Mouse (Mus musculus): Measurements from ENCODE around the gene Ccna1. TPM values are rescaled to one million over a fixed set of nuclear protein-coding genes. Genes with fewer than 3 reads are reported as not detected.

Gene Ccna1
- total and polyA plus RNA-seq, 3 experiments = not detected

- no peaks in the 10 kb centered on the region for H3K79me2 ChIP-seq (replicated peaks; ENCODE audit: control insufficient read depth, extremely low read depth, insufficient read depth, poor library complexity, severe bottlenecking)
- no peak overlapping the region for H3K4me3 ChIP-seq (replicated peaks in 1 of 3; ENCODE audit: low read depth in 2 of 3, low read length in 2 of 3, poor library complexity in 1 of 3)
- no peaks in the 10 kb centered on the region for H3K36me3 ChIP-seq (replicated peaks in 1 of 2; ENCODE audit: control insufficient read depth in 1 of 2, insufficient read depth in 1 of 2, low read length in 1 of 2)
- H3K9ac ChIP-seq (ENCODE audit: insufficient read depth, low read depth) = no peak overlapping the region
- peaks cover 5% of the 10 kb centered on the region for H3K9me3 ChIP-seq (replicated peaks; ENCODE audit: low read length)
- H3K27ac ChIP-seq (ENCODE audit: insufficient read depth, low read depth) = no peak overlapping the region
- no peaks in the 10 kb centered on the region for H3K27me3 ChIP-seq (replicated peaks)
- DNase-seq (ENCODE audit: extremely low read depth) = no peak
- H3K4me1 ChIP-seq (ENCODE audit: control insufficient read depth in 1 of 2, insufficient read depth in 2 of 2) = no peaks in the 10 kb centered on the region
- dilution Hi-C loops (cut with MboI; ENCODE audit: extremely low pct_ligation_motif_present, extremely low pct_unique_long_range_greater_than_20kb, low sequenced_read_pairs) = no loop called here
- TF ChIP-seq E2F4 (IDR thresholded peaks at IDR 0.05; ENCODE audit: insufficient replicate concordance, low read depth, low read length) (no peak), MAFK (IDR thresholded peaks at IDR 0.05; ENCODE audit: insufficient replicate concordance, low read length) (no peak), CTCF (conservative IDR thresholded peaks at IDR 0.05 in 1 of 2, IDR thresholded peaks at IDR 0.05 in 1 of 2; ENCODE audit: low read depth in 2 of 2, low read length in 2 of 2) (no peak), GABPA (IDR thresholded peaks at IDR 0.05; ENCODE audit: insufficient replicate concordance, low read depth, low read length) (no peak), RCOR1 (conservative IDR thresholded peaks at IDR 0.05; ENCODE audit: low read depth, low read length) (no peak), ELF1 (IDR thresholded peaks at IDR 0.05; ENCODE audit: low read depth, low read length) (no peak), TBP (conservative IDR thresholded peaks at IDR 0.05; ENCODE audit: low read depth, low read length) (no peak), HCFC1 (IDR thresholded peaks at IDR 0.05; ENCODE audit: low read depth, low read length) (no peak), ETS1 (conservative IDR thresholded peaks at IDR 0.05; ENCODE audit: low read depth, low read length) (no peak), MYC (IDR thresholded peaks at IDR 0.05; ENCODE audit: low read depth, low read length) (no peak), CHD2 (IDR thresholded peaks at IDR 0.05; ENCODE audit: low read length) (no peak), IRF4 (IDR thresholded peaks at IDR 0.05; ENCODE audit: low read depth, low read length) (no peak), ZC3H11A (IDR thresholded peaks at IDR 0.05; ENCODE audit: low read depth, low read length) (no peak), EP300 (IDR thresholded peaks at IDR 0.05; ENCODE audit: low read length) (no peak), SIN3A (IDR thresholded peaks at IDR 0.05; ENCODE audit: low read length) (no peak), BHLHE40 (IDR thresholded peaks at IDR 0.05; ENCODE audit: low read depth, low read length) (no peak)
- in situ Hi-C loops (cut with MboI; ENCODE audit: low pct_ligation_motif_present, low pct_unique_long_range_greater_than_20kb, low sequenced_read_pairs) = loop anchor here (25.0 kb wide), 1 partner anchor 693 kb away; the partner anchor contains the start of gene Postn
- no peak overlapping the region for H3K4me2 ChIP-seq (ENCODE audit: insufficient read depth, low read depth, poor library complexity, severe bottlenecking)
These were observed 433 bp upstream of the Ccna1 start for GRCm38 (mm10) chr3:55055747-55056120.

GRCm38 (mm10) chr3:55054231-55054630 lies 1.1 kb downstream of the Ccna1 start:
- H3K4me2 ChIP-seq (ENCODE audit: insufficient read depth, low read depth, poor library complexity, severe bottlenecking) = no peak overlapping the region

More at GRCm38 (mm10) chr3:55054231-55054630, 1.1 kb downstream of the Ccna1 start:
- DNase-seq (ENCODE audit: extremely low read depth) = no peak
- H3K79me2 ChIP-seq (replicated peaks; ENCODE audit: control insufficient read depth, extremely low read depth, insufficient read depth, poor library complexity, severe bottlenecking) = no peaks in the 10 kb centered on the region
- peaks cover 5% of the 10 kb centered on the region for H3K9me3 ChIP-seq (replicated peaks; ENCODE audit: low read length)
- H3K27ac ChIP-seq (ENCODE audit: insufficient read depth, low read depth) = no peak overlapping the region
- H3K4me3 ChIP-seq (replicated peaks in 1 of 3; ENCODE audit: low read depth in 2 of 3, low read length in 2 of 3, poor library complexity in 1 of 3) = no peak overlapping the region
- no peaks in the 10 kb centered on the region for H3K4me1 ChIP-seq (ENCODE audit: control insufficient read depth in 1 of 2, insufficient read depth in 2 of 2)
- H3K36me3 ChIP-seq (replicated peaks in 1 of 2; ENCODE audit: control insufficient read depth in 1 of 2, insufficient read depth in 1 of 2, low read length in 1 of 2) = no peaks in the 10 kb centered on the region
- no peak overlapping the region for H3K9ac ChIP-seq (ENCODE audit: insufficient read depth, low read depth)
- in situ Hi-C loops (cut with MboI; ENCODE audit: low pct_ligation_motif_present, low pct_unique_long_range_greater_than_20kb, low sequenced_read_pairs) = loop anchor here (25.0 kb wide), 1 partner anchor 692 kb away; the partner anchor contains the start of gene Postn
- no peaks in the 10 kb centered on the region for H3K27me3 ChIP-seq (replicated peaks)
- TF ChIP-seq RCOR1 (conservative IDR thresholded peaks at IDR 0.05; ENCODE audit: low read depth, low read length) (no peak), GABPA (IDR thresholded peaks at IDR 0.05; ENCODE audit: insufficient replicate concordance, low read depth, low read length) (no peak), USF2 (conservative IDR thresholded peaks at IDR 0.05; ENCODE audit: low read depth, low read length) (no peak), BHLHE40 (IDR thresholded peaks at IDR 0.05; ENCODE audit: low read depth, low read length) (no peak), UBTF (IDR thresholded peaks at IDR 0.05; ENCODE audit: low read depth, low read length) (no peak), ZKSCAN1 (IDR thresholded peaks at IDR 0.05; ENCODE audit: borderline replicate concordance, low read depth, low read length) (no peak), NRF1 (IDR thresholded peaks at IDR 0.05; ENCODE audit: low read depth, low read length) (no peak), MAX (IDR thresholded peaks at IDR 0.05; ENCODE audit: low read length) (no peak), ZC3H11A (IDR thresholded peaks at IDR 0.05; ENCODE audit: low read depth, low read length) (no peak), ELF1 (IDR thresholded peaks at IDR 0.05; ENCODE audit: low read depth, low read length) (no peak), POLR2A (IDR thresholded peaks at IDR 0.05; ENCODE audit: low read depth, low read length) (no peak)
- dilution Hi-C loops (cut with MboI; ENCODE audit: extremely low pct_ligation_motif_present, extremely low pct_unique_long_range_greater_than_20kb, low sequenced_read_pairs) = no loop called here

Data from CH12.LX (cell line).